Mouse (Mus musculus) testis, adult 2 months (tissue): Measurements from ENCODE around the gene Ttc28.

Experiments used
- CTCF ChIP-seq: fragments of 200-500 bp; IDR thresholded peaks from 2 replicates; pipeline ENCODE4 v1.5.1; 2012; ENCODE audit warnings: low read depth, mild to moderate bottlenecking, inconsistent platforms, low read length, moderate library complexity; ENCODE audit not compliant: control insufficient read depth, insufficient read depth, insufficient replicate concordance
- POLR2A ChIP-seq: fragments of 200-500 bp; IDR thresholded peaks from 2 replicates; pipeline ENCODE4 v1.6.1; 2012; ENCODE audit warnings: low read depth, mild to moderate bottlenecking, inconsistent platforms, low read length, moderate library complexity; ENCODE audit not compliant: control insufficient read depth

- TF ChIP-seq CTCF, result no peak
- no peak for TF ChIP-seq POLR2A
Observed at GRCm38 (mm10) chr5:110831036-110831720, 48.4 kb upstream of the Ttc28 start.
